Mouse (Mus musculus) CH12.LX (cell line): ENCODE measurements around the gene Tnk1.

ENCODE experiments used
- CTCF ChIP-seq, 2 experiments: IDR thresholded peaks in 1 of 2; conservative IDR thresholded peaks in 1 of 2; 2 replicates each; pipeline ENCODE4 v1.5.1; 2011 to 2012; ENCODE audit warnings: low read depth in 2 of 2, low read length in 2 of 2, improper control_type of control experiment in 1 of 2, inconsistent platforms in 1 of 2, mild to moderate bottlenecking in 1 of 2, moderate library complexity in 1 of 2
- ELF1 ChIP-seq: IDR thresholded peaks from 2 replicates; pipeline ENCODE4 v1.6.1; 2014; ENCODE audit warnings: low read depth, mild to moderate bottlenecking, inconsistent platforms, low read length, improper control_type of control experiment
- HCFC1 ChIP-seq: IDR thresholded peaks from 2 replicates; pipeline ENCODE4 v1.6.1; 2012; ENCODE audit warnings: low read depth, mild to moderate bottlenecking, inconsistent platforms, low read length, improper control_type of control experiment
- KAT2A ChIP-seq: IDR thresholded peaks from 2 replicates; pipeline ENCODE4 v1.6.1; 2012; ENCODE audit warnings: low read length, improper control_type of control experiment, inconsistent platforms; ENCODE audit not compliant: insufficient replicate concordance
- MAFK ChIP-seq: IDR thresholded peaks from 2 replicates; pipeline ENCODE4 v1.6.1; 2011; ENCODE audit warnings: low read length, improper control_type of control experiment; ENCODE audit not compliant: insufficient replicate concordance
- MAX ChIP-seq: IDR thresholded peaks from 2 replicates; pipeline ENCODE4 v1.6.1; 2011; ENCODE audit warnings: low read length, improper control_type of control experiment
- NELFE ChIP-seq: IDR thresholded peaks from 2 replicates; pipeline ENCODE4 v1.6.1; 2011; ENCODE audit warnings: low read depth, low read length, improper control_type of control experiment
- POLR2A ChIP-seq: IDR thresholded peaks from 2 replicates; pipeline ENCODE4 v1.6.1; 2011; ENCODE audit warnings: low read depth, mild to moderate bottlenecking, improper control_type of control experiment, low read length
- POLR2AphosphoS2 ChIP-seq: IDR thresholded peaks from 2 replicates; pipeline ENCODE4 v1.6.1; 2011; ENCODE audit warnings: low read depth, low read length, improper control_type of control experiment
- RAD21 ChIP-seq: IDR thresholded peaks from 2 replicates; pipeline ENCODE4 v1.6.1; 2011; ENCODE audit warnings: low read depth, mild to moderate bottlenecking, low read length, improper control_type of control experiment, moderate library complexity
- ZC3H11A ChIP-seq: IDR thresholded peaks from 2 replicates; pipeline ENCODE4 v1.6.1; 2012; ENCODE audit warnings: low read depth, mild to moderate bottlenecking, inconsistent platforms, low read length, improper control_type of control experiment

- TF ChIP-seq HCFC1 = no peak
- TF ChIP-seq ZC3H11A = no peak
- no peak for TF ChIP-seq NELFE
- TF ChIP-seq ELF1 = no peak
- TF ChIP-seq MAFK = no peak
- no peak for TF ChIP-seq POLR2AphosphoS2
- no peak for TF ChIP-seq MAX
- no peak for TF ChIP-seq KAT2A
- no peak for TF ChIP-seq CTCF (conservative IDR thresholded peaks at IDR 0.05 in 1 of 2, IDR thresholded peaks at IDR 0.05 in 1 of 2; ENCODE audit: low read depth in 2 of 2, low read length in 2 of 2)
- no peak for TF ChIP-seq RAD21
- TF ChIP-seq POLR2A = no peak
Observed at GRCm38 (mm10) chr11:69867335-69867734, 8.8 kb upstream of the Tnk1 start.
